Mouse (Mus musculus) thymus, postnatal 4 days (tissue): Measurements from ENCODE around the gene Adamts12.

Experiments used
- DNase-seq: peaks from one replicate; pipeline ENCODE4 v3.0.0; 2021

The Adamts12 gene

DNA sequence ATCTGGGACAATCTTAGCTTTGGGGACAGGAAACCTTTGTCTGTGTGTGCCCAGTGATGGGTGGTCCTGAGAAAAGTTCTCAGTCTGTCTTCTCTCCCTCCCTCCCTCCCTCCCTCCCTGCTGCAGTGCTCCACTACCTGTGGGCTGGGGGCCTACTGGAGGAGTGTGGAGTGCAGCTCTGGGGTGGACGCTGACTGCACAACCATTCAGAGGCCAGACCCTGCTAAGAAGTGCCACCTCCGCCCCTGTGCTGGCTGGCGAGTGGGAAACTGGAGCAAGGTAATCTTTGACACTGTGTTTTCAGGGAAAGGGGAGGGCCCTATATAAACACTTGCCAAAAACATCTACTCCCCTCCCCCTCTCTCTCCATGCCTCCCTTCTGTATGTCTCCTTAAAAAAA lies 252.5 kb downstream of the Adamts12 start:
- DNase-seq: no peak

DNA sequence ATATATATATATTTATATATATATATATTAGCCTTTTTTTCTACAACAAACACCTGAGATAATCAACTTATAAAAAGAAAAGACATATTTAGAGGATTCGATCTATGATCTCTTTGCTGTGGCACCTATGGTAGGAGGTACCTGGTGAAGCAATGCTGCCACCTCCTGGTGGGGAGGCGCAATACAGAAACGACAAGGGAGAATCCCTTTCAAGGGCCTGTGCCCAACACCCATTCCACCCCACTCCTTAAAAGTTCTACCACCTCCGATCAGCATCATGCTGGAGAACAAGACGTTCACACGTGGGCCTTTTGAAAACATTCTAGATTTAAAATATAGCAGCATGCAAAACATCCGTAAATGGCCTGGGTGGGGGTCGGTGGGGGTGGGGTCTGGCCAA lies 255.9 kb downstream of the Adamts12 start:
- DNase-seq: peak; percentile 60

DNA sequence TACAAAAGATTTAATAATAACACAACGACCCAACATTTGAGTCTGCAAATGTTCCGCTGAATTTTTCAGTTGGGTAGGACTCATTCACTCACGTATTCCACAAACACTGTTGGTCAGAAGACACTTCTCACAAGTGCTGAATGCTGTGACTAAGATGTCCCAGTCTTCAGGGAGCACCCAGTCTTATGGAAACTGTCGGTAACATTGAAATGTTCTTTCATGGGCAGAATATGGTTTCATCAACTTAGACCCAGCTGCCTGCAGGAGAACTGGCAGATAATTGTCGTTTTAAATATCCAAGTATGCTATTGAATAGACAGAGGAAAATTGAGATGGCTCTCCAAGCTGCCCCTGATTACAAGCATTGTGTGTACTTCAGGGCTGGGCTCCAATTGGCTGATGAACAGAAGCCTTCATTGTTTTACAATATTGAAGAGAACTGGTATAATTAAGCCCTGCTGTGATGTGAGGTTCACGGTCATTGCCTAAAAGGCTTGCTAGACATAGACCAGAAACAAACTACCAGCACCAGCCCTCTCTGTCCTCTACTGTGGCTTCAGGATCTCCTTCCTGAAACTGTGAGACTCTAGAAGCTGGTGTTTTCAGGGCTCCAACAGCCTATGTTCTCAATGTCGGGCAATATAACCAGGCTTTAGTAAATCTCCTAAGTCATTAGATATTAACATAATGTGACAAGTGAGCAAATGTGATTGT lies 275.0 kb downstream of the Adamts12 start:
- no peak for DNase-seq

DNA sequence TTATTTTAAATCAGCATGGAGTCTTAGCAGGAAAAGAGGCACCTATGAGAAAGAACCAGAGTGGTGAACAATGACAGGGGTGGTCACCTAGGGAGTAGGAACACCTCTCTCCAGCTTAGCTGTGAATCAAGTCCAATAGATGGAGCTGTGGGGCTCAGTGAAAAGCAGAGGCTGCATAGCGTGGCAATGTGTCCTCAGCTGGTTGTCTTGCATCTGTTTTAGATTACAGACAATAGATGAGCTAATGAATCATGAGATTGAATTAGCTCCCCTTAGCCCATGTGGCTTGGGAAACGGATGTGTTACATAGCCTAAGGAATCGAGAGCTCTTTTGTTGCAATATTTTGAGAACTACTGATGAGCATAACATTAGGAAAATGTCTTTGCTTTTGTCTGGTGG lies 291.3 kb downstream of the Adamts12 start:
- no peak for DNase-seq

- no peak for DNase-seq
Measured at GRCm38 (mm10) chr15:11357501-11357900, 292.9 kb downstream of the Adamts12 start.

DNA sequence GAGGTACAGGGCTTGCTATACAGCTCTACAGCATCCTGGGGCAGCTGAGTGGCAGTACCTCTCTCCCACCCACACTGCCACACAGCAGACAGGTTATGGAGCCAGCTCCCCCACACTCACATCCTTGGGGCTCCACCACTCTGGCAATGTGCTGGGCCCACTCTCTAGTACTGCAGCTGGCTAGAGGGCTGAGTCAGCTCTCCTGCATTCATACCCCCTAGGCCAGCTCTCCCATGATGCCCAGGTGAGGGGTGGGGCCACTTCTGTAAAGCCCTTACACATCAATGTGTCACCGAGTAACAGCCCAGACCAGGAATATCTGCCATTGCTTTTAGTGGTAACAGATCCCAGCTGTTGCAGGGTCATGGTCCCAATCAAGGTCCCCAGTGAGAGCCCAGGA lies 296.3 kb downstream of the Adamts12 start:
- no peak for DNase-seq

DNA sequence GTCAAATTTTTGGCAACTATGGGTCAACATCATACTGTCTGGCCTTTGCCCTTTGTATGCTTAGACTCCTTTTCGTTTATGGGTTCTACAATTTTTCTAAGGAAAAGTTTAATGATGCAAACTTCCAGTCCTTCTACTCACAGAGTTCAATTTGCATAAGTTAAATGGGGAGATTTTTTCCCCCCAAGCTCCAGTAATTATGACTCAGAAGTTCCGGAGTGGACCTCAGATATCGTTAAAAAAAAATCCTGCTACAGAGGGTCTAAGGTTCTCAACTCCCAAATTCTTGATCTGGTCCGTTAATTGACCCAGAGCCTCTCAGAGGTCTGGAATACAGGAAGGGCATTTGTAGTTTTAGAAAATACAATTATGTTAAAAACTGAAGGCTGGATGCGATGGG lies 297.2 kb downstream of the Adamts12 start:
- no peak for DNase-seq

DNA sequence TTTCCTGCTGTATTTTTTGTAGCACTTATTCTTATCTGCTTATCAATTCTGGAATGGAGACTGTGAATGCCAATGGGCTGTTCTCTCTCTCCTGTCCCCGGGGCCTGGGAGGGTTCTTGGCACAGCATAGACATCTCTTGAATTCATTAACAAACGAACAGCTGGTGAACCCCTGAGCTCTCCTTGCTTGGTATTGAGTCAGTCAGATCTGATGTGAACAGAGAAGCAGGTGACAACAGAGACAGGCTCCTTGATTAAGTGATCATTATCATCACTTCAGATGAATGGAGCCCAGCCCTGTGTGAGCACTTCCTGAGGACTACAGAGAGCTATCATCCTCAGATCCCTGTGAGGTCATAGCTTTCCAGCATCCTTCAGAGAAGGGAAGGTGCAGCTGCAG lies 299.5 kb downstream of the Adamts12 start:
- DNase-seq: no peak

DNA sequence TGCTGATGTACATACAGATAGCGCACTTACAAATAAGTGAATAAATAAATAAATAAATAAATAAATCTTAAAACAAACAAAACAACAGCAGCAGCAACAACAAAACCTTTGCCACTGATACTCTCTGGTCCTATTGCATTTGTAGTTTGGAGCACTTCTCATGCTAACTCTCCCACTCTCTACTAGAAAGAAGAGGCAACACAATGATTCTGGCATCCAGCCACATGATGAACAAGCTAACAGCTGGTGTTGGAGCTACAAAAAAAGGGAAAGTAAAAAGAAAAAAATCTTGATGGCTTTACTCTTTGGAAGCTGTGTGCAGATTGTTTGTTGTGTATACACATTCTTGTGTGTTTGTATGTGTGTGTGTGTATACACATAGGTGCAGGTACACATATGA lies 300.2 kb downstream of the Adamts12 start:
- DNase-seq: no peak

GRCm38 (mm10) chr15:11369572-11369971 lies 305.0 kb downstream of the Adamts12 start:
- DNase-seq: no peak

DNA sequence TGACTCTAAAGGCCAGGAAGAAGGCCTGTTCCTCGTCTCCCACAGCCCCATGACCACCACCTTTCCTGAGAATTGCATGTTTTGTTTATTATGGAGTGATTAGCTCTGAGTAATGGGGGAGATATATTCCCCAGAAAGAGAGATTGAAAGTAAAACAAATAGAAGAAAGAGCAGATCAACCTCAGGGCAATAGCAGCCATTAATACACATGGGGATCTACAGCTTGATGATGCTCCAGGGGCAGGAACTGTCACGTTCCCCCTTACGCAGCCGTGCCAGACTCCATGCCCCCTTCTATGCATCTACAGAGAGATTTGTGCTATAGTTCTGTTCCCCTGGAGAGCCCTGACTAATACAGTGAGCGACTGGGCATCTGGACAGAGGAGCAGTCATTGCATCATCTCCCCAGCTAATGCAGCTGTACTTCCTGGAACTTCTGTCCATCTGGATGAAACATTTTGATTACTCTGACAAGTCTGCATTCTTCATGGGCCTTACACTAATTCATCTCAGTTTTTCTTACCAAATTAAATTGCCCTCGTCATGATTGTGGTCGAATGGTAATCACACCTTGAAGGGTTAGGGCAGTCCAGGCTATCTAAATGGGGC lies 306.0 kb downstream of the Adamts12 start:
- DNase-seq: no peak

- DNase-seq: no peak
Measured at GRCm38 (mm10) chr15:11379431-11380086, 315.0 kb downstream of the Adamts12 start.

DNA sequence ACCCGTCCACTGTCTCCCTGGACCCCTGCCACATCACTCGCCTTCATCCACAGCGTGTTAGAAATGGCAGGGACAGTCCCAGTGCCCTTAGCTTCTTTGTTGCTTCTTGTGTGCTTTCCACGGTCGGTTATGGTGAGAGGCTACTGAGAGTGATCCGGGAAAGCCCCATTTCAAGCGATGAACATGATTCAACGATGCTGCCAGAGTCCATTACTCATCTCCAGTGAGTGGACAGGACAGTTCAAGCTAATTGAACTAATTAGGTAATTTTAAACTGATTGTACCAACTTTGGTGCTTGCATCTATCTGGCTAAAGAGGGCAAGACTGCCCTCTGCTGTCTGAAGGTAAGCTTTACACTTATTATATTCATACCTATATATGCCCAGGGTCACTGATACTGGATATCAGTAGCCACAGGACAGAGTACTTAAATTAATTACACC lies 315.5 kb downstream of the Adamts12 start:
- DNase-seq: peak; percentile 12

GRCm38 (mm10) chr15:11380616-11381015 lies 316.0 kb downstream of the Adamts12 start:
- DNase-seq: no peak

DNA sequence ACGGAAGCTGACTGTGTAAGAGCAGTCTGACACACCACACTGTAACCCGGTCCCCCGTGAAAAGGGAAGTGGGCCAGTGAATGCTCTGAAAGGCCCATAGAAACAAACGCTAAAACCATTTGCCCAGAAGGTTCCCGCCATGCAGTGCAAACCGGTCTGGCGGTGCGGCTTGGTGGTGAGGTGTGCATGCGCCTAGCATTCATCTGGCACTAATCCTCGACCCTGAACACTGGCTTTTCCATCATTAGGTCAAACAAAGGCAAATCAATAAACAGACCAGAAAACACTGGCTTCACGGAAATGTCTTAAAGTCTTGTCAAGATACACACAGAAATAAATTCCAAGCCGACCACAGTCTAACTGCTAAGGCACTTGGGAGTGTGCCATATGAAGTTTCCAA lies 318.0 kb downstream of the Adamts12 start:
- DNase-seq: no peak

GRCm38 (mm10) chr15:11383796-11384195 lies 319.2 kb downstream of the Adamts12 start:
- DNase-seq: no peak

DNA sequence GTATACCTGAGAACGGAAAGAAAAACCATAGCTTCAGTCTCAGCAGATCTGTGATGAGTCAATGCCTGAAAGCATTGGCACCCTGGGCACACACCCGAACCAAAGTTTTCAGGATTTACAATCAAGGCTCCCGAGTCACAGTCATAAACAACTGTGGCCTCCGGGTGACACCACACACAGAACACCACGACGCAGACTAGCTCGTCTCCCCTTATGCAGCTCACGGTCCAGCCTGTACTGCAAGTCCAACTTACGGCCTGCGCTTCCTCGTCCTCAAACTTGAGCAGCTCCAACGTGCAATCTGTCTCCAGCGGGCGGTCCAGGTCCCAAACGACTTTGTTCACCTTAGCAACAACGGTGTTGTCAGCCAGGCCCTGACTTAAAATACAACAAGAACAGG lies 328.3 kb downstream of the Adamts12 start:
- DNase-seq: no peak

GRCm38 (mm10) chr15:11396421-11396820 lies 331.8 kb downstream of the Adamts12 start:
- DNase-seq: no peak
